Mouse (Mus musculus): ENCODE results near the gene Glra1. TPM values are rescaled to one million over a fixed set of nuclear protein-coding genes. Genes with fewer than 3 reads are reported as not detected.

Gene Glra1
- polyA plus RNA-seq, 1 experiment from 2014 or later, result not detected

- TF ChIP-seq CTCF (IDR thresholded peaks at IDR 0.05), result no peak
- in situ Hi-C loops (cut with MboI; ENCODE audit: low pct_unique_long_range_greater_than_20kb), result loop anchor here (5.0 kb wide), 1 partner anchor 590 kb away; no protein-coding TSS in a partner anchor
- POLR2A ChIA-PET, result no interaction called here
- DNase-seq (ENCODE audit: low read depth, low spot score) (no peak), ATAC-seq (no peak)
- no peaks in the 10 kb centered on the region for H3K27me3 ChIP-seq
- CTCF ChIA-PET, result interaction anchor here (1.5 to 1.6 kb wide), 2 partner anchors 10 to 590 kb away, joined by 4 to 6 read pairs; no protein-coding TSS in a partner anchor
These were observed 90.3 kb downstream of the Glra1 start for GRCm38 (mm10) chr11:55517666-55518065.

DNA sequence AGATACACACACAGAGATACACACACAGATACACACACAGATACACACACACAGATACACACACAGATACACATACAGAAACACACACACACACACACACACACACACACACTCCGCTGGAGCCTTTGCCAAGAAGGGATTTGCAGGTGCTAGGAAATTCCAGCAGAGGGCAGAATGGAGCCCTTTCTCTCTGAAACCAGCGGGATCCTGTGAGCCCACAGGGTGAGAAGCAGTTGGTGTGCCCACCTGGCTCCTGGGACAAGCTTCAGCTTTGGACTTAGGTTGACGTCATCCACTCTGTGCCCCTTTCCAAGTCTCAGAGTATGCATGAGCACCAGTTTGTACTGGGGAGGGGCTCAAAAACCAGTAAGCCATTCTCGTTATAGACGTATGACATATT lies 96.6 kb downstream of the Glra1 start:
- in situ Hi-C loops (cut with MboI; ENCODE audit: low pct_unique_long_range_greater_than_20kb), result no loop called here
- ATAC-seq (no peak), DNase-seq (ENCODE audit: low read depth, low spot score) (no peak)
- H3K27me3 ChIP-seq, result no peaks in the 10 kb centered on the region
- TF ChIP-seq CTCF (IDR thresholded peaks at IDR 0.05), result peak; percentile 47
- CTCF ChIA-PET, result interaction anchor here (0.8 kb wide), 1 partner anchor 13 kb away, joined by 4 read pairs; no protein-coding TSS in a partner anchor
- POLR2A ChIA-PET, result no interaction called here

- CTCF ChIA-PET, result interaction anchor here (1.4 kb wide), 1 partner anchor 13 kb away, joined by 3 read pairs; no protein-coding TSS in a partner anchor
- in situ Hi-C loops (cut with MboI; ENCODE audit: low pct_unique_long_range_greater_than_20kb), result no loop called here
These were observed 102.5 kb downstream of the Glra1 start for GRCm38 (mm10) chr11:55505485-55505884.

DNA sequence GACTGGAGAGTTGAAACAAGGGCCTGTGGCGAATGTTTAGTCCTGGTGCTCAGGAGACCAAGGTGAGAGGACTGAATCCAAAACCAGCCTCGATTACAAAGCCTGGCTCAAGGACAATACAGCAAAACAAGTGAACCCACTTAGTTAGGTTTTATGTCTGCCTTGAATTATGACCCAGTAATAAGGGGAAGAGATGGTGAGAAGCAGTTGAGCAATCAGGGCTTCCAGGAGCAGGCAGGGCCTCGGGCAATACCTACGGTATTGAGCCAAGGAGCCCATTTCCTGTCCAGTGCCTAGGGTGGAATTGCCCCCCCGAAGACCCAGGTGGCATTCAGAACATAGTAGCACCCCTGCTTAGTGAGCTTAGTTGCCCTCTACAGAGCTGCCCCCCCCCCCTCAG lies 105.1 kb downstream of the Glra1 start:
- H3K27me3 ChIP-seq, result no peaks in the 10 kb centered on the region
- in situ Hi-C loops (cut with MboI; ENCODE audit: low pct_unique_long_range_greater_than_20kb), result no loop called here
- DNase-seq (ENCODE audit: low read depth, low spot score) (no peak), ATAC-seq (peak; percentile 67)
- ChIA-PET POLR2A (interaction anchor here (0.5 to 2.0 kb wide), 2 partner anchors 34 to 127 kb away, joined by 3 to 4 read pairs; partner anchors contain the start of gene G3bp1), CTCF (interaction anchor here (0.8 to 2.1 kb wide), 3 partner anchors 10 to 603 kb away, joined by 3 to 6 read pairs (median 5); partner anchors contain the start of gene Atox1)
- no peak for TF ChIP-seq CTCF (IDR thresholded peaks at IDR 0.05)

More at GRCm38 (mm10) chr11:55505485-55505884, 102.5 kb downstream of the Glra1 start:
- ATAC-seq, result no peak
- no peak for DNase-seq (ENCODE audit: low read depth, low spot score)
- no peaks in the 10 kb centered on the region for H3K27me3 ChIP-seq
- POLR2A ChIA-PET, result no interaction called here
- TF ChIP-seq CTCF (IDR thresholded peaks at IDR 0.05), result no peak

- POLR2A ChIA-PET, result interaction anchor here (0.6 to 2.0 kb wide), 2 partner anchors 16 to 33 kb away, joined by 4 read pairs; partner anchors contain the start of gene G3bp1
- ATAC-seq (no peak), DNase-seq (ENCODE audit: low read depth, low spot score) (no peak)
- in situ Hi-C loops (cut with MboI; ENCODE audit: low pct_unique_long_range_greater_than_20kb), result no loop called here
- no peak for TF ChIP-seq CTCF (IDR thresholded peaks at IDR 0.05)
- CTCF ChIA-PET, result interaction anchor here (2.1 kb wide), 1 partner anchor 41 kb away, joined by 6 read pairs; the partner anchor contains the start of gene Atox1
- H3K27me3 ChIP-seq, result no peaks in the 10 kb centered on the region
These were observed 106.0 kb downstream of the Glra1 start for GRCm38 (mm10) chr11:55501955-55502531.

- ChIA-PET CTCF (interaction anchor here (0.9 to 2.7 kb wide), 8 partner anchors 11 to 38 kb away, joined by 3 to 20 read pairs (median 5); partner anchors contain the start of gene Atox1), POLR2A (interaction anchor here (0.7 kb wide), 1 partner anchor 61 kb away, joined by 3 read pairs; no protein-coding TSS in a partner anchor)
- ATAC-seq, result peak; percentile 78
- peak; percentile 12 for DNase-seq (ENCODE audit: low read depth, low spot score)
- no peaks in the 10 kb centered on the region for H3K27me3 ChIP-seq
- in situ Hi-C loops (cut with MboI; ENCODE audit: low pct_unique_long_range_greater_than_20kb), result no loop called here
- TF ChIP-seq CTCF (IDR thresholded peaks at IDR 0.05), result peak; percentile 88
These were observed 110.1 kb downstream of the Glra1 start for GRCm38 (mm10) chr11:55497885-55498284.

- no peaks in the 10 kb centered on the region for H3K27me3 ChIP-seq
These were observed 111.8 kb downstream of the Glra1 start for GRCm38 (mm10) chr11:55496158-55496557.

DNA sequence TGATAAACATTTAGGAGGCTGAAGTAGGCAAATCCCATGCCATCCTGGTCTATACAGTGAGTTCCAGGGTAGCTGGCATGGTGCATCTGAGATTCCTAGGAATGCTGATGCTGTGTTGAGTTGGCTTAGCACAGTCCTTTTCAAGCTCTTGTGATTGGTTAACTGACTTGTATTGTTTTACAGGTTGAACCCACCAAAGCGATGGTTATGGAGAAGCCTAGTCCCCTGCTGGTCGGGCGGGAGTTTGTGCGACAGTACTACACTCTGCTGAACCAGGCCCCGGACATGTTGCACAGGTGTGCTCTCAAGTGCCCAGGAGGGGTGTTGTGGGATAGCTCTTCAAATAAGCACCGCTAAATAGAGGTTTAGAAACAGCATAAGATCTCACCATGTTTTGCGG lies 122.6 kb downstream of the Glra1 start:
- ATAC-seq, result no peak

More at GRCm38 (mm10) chr11:55496158-55496557, 111.8 kb downstream of the Glra1 start:
- CTCF ChIA-PET, result no interaction called here
- in situ Hi-C loops (cut with MboI; ENCODE audit: low pct_unique_long_range_greater_than_20kb), result no loop called here
- ATAC-seq (no peak), DNase-seq (ENCODE audit: low read depth, low spot score) (no peak)
- POLR2A ChIA-PET, result no interaction called here
- TF ChIP-seq CTCF (IDR thresholded peaks at IDR 0.05), result no peak

GRCm38 (mm10) chr11:55473219-55473618 lies 134.8 kb downstream of the Glra1 start:
- ATAC-seq (no peak), DNase-seq (ENCODE audit: low read depth, low spot score) (no peak)
- H3K27me3 ChIP-seq, result no peaks in the 10 kb centered on the region
- CTCF ChIA-PET, result interaction anchor here (0.9 kb wide), 1 partner anchor 13 kb away, joined by 3 read pairs; no protein-coding TSS in a partner anchor
- no peak for TF ChIP-seq CTCF (IDR thresholded peaks at IDR 0.05)
- POLR2A ChIA-PET, result no interaction called here
- in situ Hi-C loops (cut with MboI; ENCODE audit: low pct_unique_long_range_greater_than_20kb), result no loop called here

More for the DNA sequence above, 122.6 kb downstream of the Glra1 start:
- CTCF ChIA-PET, result interaction anchor here (1.9 kb wide), 1 partner anchor 12 kb away, joined by 7 read pairs; no protein-coding TSS in a partner anchor
- DNase-seq (ENCODE audit: low read depth, low spot score), result no peak
- H3K27me3 ChIP-seq, result no peaks in the 10 kb centered on the region
- POLR2A ChIA-PET, result interaction anchor here (1.5 kb wide), 1 partner anchor 16 kb away, joined by 4 read pairs; the partner anchor contains the start of gene G3bp1
- in situ Hi-C loops (cut with MboI; ENCODE audit: low pct_unique_long_range_greater_than_20kb), result no loop called here
- TF ChIP-seq CTCF (IDR thresholded peaks at IDR 0.05), result no peak

DNA sequence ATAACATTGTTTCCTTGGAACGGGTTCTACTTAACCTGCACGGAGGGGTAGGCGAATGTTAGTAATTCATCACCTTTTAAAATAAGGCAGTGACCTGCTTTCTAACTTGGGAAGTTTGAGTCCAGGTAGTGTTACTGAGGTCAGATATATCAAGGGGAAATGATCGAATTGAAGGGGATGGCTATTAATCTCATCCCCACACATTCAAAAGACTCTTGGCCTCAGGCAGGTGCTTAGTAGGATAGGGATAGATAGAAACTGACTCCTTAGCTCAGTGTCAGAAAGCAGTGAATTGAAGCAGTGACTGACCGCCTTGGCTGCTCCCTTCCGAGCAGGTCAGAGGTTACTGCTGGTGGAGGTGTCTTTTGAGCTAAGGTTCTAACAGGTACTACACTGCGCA lies 136.5 kb downstream of the Glra1 start:
- no peak for TF ChIP-seq CTCF (IDR thresholded peaks at IDR 0.05)
- ATAC-seq (no peak), DNase-seq (ENCODE audit: low read depth, low spot score) (no peak)
- no peaks in the 10 kb centered on the region for H3K27me3 ChIP-seq
- POLR2A ChIA-PET, result interaction anchor here (0.7 kb wide), 1 partner anchor 159 kb away, joined by 7 read pairs; no protein-coding TSS in a partner anchor
- CTCF ChIA-PET, result interaction anchor here (3.7 kb wide), 1 partner anchor 11 kb away, joined by 17 read pairs; the partner anchor contains the start of gene Atox1
- in situ Hi-C loops (cut with MboI; ENCODE audit: low pct_unique_long_range_greater_than_20kb), result no loop called here

GRCm38 (mm10) chr11:55470761-55471160 lies 137.2 kb downstream of the Glra1 start:
- ChIA-PET CTCF (interaction anchor here (3.7 kb wide), 1 partner anchor 10 kb away, joined by 17 read pairs; the partner anchor contains the start of gene Atox1), POLR2A (interaction anchor here (1.0 to 1.3 kb wide), 2 partner anchors 11 to 55 kb away, joined by 3 read pairs; no protein-coding TSS in a partner anchor)
- DNase-seq (ENCODE audit: low read depth, low spot score), result no peak
- no peaks in the 10 kb centered on the region for H3K27me3 ChIP-seq
- no peak for TF ChIP-seq CTCF (IDR thresholded peaks at IDR 0.05)
- in situ Hi-C loops (cut with MboI; ENCODE audit: low pct_unique_long_range_greater_than_20kb), result no loop called here
- ATAC-seq, result no peak

Measured in Patski (cell line).